Comparison of ENCODE assay signal across 8 mouse cellular contexts in the genomic region with DNA sequence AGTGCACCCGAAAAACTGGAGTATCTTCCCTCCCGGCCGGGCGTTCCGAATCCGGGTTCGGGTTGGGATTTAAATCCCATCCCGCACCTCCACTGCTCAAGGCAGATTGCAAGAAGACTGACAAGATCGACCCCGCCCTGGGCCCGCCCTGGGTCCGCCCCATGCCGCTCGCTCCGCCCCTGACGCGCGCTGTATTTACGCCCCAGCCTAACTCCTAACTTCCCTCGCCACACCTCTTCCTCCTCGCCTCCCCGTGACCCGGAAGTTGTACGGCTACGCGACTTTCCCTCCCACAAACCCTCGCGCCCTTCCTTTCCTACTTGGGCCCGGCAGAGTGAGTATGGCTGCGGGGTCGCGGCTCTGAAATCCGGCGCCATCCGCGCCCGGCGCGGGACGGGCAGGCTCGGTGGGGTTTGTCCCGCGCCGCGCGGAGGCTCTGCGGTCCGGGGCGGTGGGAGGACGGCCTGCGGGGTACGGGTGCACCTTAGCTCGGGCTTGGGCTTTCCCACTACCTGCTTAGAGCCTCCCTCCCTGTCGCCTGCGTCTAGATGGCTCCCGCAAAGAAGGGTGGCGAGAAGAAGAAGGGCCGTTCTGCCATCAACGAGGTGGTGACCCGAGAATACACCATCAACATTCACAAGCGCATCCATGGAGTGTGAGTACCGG. TPM values are rescaled to one million over a fixed set of nuclear protein-coding genes. Genes with fewer than 3 reads are reported as not detected.
DNase-seq lines count a peak whose midpoint lies in the region; ATAC-seq and TF ChIP-seq lines count a peak whose summit lies in the region.

A gene (plus strand): TSS at position 242 of the 666 bp plus-strand sequence.

- peaks cover 37% of the 10 kb centered on the region for H3K4me1 ChIP-seq in erythroblast, embryonic 14.5 days (ENCODE audit: control insufficient read depth)
- peaks cover 9% of the 10 kb centered on the region for H3K4me1 ChIP-seq in heart, embryonic 11.5 days (ENCODE audit: control insufficient read depth, insufficient read depth, low read length)
- peaks cover 17% of the 10 kb centered on the region for H3K4me1 ChIP-seq in kidney, embryonic 16.5 days (ENCODE audit: insufficient read depth, low read length)
- peaks cover 7% of the 10 kb centered on the region for H3K4me1 ChIP-seq in liver, adult 2 months (ENCODE audit: control insufficient read depth, insufficient read depth, low read length)

- H3K4me3 ChIP-seq in C2C12 (ENCODE audit: insufficient read depth, poor library complexity, severe bottlenecking) (peak within 1 kb of the TSS; percentile 100), myocyte (peak within 1 kb of the TSS; percentile 72)
- peak within 1 kb of the TSS; percentile 70 for H3K4me3 ChIP-seq in erythroblast, embryonic 14.5 days (replicated peaks)
- H3K4me3 ChIP-seq in heart, embryonic 11.5 days (ENCODE audit: low read depth, low read length): peak within 1 kb of the TSS; percentile 94
- peak within 1 kb of the TSS; percentile 100 for H3K4me3 ChIP-seq in kidney, embryonic 16.5 days (ENCODE audit: low read length)
- peak within 1 kb of the TSS; percentile 83 for H3K4me3 ChIP-seq in liver, adult 2 months (ENCODE audit: insufficient read depth, low read depth, low read length)

- ATAC-seq in heart, embryonic 11.5 days (replicated peaks; ENCODE audit: insufficient number of reproducible peaks, low FRiP score, low TSS enrichment): peak; percentile 99
- peak; percentile 99 for ATAC-seq in kidney, embryonic 16.5 days (ENCODE audit: low FRiP score, low TSS enrichment)

- peak within 1 kb of the TSS; percentile 100 for H3K9ac ChIP-seq in heart, embryonic 11.5 days (ENCODE audit: low read depth, low read length)
- H3K9ac ChIP-seq in kidney, embryonic 16.5 days (replicated peaks; ENCODE audit: low read length): peak within 1 kb of the TSS; percentile 100
- H3K9ac ChIP-seq in liver, adult 2 months (ENCODE audit: low read depth, low read length): peak within 1 kb of the TSS; percentile 85

- no peaks in the 10 kb centered on the region for H3K9me3 ChIP-seq in erythroblast, embryonic 14.5 days (ENCODE audit: control insufficient read depth, low read length)
- H3K9me3 ChIP-seq in heart, embryonic 11.5 days (replicated peaks; ENCODE audit: control insufficient read depth, low read length): no peaks in the 10 kb centered on the region
- H3K9me3 ChIP-seq in kidney, embryonic 16.5 days (ENCODE audit: low read length): no peaks in the 10 kb centered on the region

- H3K79me2 ChIP-seq in C2C12 (ENCODE audit: control insufficient read depth, insufficient read depth) (peaks cover 48% of the 10 kb centered on the region), myocyte (ENCODE audit: control insufficient read depth, insufficient read depth) (peaks cover 28% of the 10 kb centered on the region)
- H3K79me2 ChIP-seq in liver, adult 2 months (ENCODE audit: control insufficient read depth, insufficient read depth, low read length): peaks cover 15% of the 10 kb centered on the region; the same call in 1 of the 2 replicates

- peak; percentile 99 for DNase-seq in brain, embryonic 14.5 days (ENCODE audit: low read depth)
- DNase-seq in liver, adult 2 months (ENCODE audit: extremely low read depth, low read depth, low spot score): peak; percentile 88
- peak; percentile 96 for DNase-seq in splenic B cell, adult 2 months (ENCODE audit: low read depth, low spot score)

- peak within 1 kb of the TSS; percentile 92 for H3K4me2 ChIP-seq in heart, embryonic 11.5 days
- H3K4me2 ChIP-seq in kidney, embryonic 16.5 days (replicated peaks; ENCODE audit: low read depth, low read length): peak within 1 kb of the TSS; percentile 85
- peak within 1 kb of the TSS; percentile 96 for H3K4me2 ChIP-seq in myocyte (ENCODE audit: low read depth)

- H3K36me3 ChIP-seq in C2C12 (ENCODE audit: control insufficient read depth, insufficient read depth): peaks cover 45% of the 10 kb centered on the region
- H3K36me3 ChIP-seq in erythroblast, embryonic 14.5 days (ENCODE audit: control insufficient read depth): peaks cover 39% of the 10 kb centered on the region
- peaks cover 16% of the 10 kb centered on the region for H3K36me3 ChIP-seq in heart, embryonic 11.5 days (ENCODE audit: control insufficient read depth, insufficient read depth, low read length)
- H3K36me3 ChIP-seq in kidney, embryonic 16.5 days (ENCODE audit: insufficient read depth, low read length): peaks cover 37% of the 10 kb centered on the region
- peaks cover 36% of the 10 kb centered on the region for H3K36me3 ChIP-seq in liver, adult 2 months (ENCODE audit: control insufficient read depth, insufficient read depth, low read length)
- peaks cover 27% of the 10 kb centered on the region for H3K36me3 ChIP-seq in myocyte (ENCODE audit: control insufficient read depth, insufficient read depth)
- H3K36me3 ChIP-seq in splenic B cell, adult 2 months (ENCODE audit: control insufficient read depth, insufficient read depth, low read length, poor library complexity, severe bottlenecking): peaks cover 7% of the 10 kb centered on the region; the same call in 1 of the 2 replicates

- WGBS in heart, embryonic 11.5 days (ENCODE audit: insufficient replicate concordance): under 1% methylated on average over 62 of the region's 62 CpGs
- WGBS in kidney, embryonic 16.5 days: under 1% methylated on average over 59 of the region's 62 CpGs
- WGBS in liver, adult 2 months: under 1% methylated on average over 62 of the region's 62 CpGs

- H3ac ChIP-seq in C2C12 (ENCODE audit: control insufficient read depth, insufficient read length, low read depth): peak within 1 kb of the TSS; percentile 100
- H3ac ChIP-seq in myocyte (ENCODE audit: control insufficient read depth, insufficient read length): peak within 1 kb of the TSS; percentile 19

- peak; percentile 72 for TF ChIP-seq POLR2A in brain, embryonic 14.5 days (IDR thresholded peaks at IDR 0.05; ENCODE audit: borderline replicate concordance, extremely low read depth, insufficient read depth, insufficient read length, poor library complexity, severe bottlenecking)
- TF ChIP-seq POLR2A in liver, adult 2 months (IDR thresholded peaks at IDR 0.05; ENCODE audit: extremely low read depth, insufficient read depth, low read length): peak; percentile 65; the same call in 1 of the 2 replicates
- peak; percentile 65 for TF ChIP-seq POLR2A in myocyte (IDR thresholded peaks at IDR 0.05; ENCODE audit: insufficient read length, low read depth)

- H3K27ac ChIP-seq in heart, embryonic 11.5 days (ENCODE audit: low read depth, low read length): peak within 1 kb of the TSS; percentile 90
- H3K27ac ChIP-seq in kidney, embryonic 16.5 days (ENCODE audit: low read length): peak within 1 kb of the TSS; percentile 90
- H3K27ac ChIP-seq in liver, adult 2 months (replicated peaks; ENCODE audit: insufficient read depth, low read depth, low read length): peak within 1 kb of the TSS; percentile 63

- H3K27me3 ChIP-seq in C2C12 (ENCODE audit: control insufficient read depth, insufficient read depth, insufficient read length): no peaks in the 10 kb centered on the region
- peaks cover 7% of the 10 kb centered on the region for H3K27me3 ChIP-seq in erythroblast, embryonic 14.5 days (ENCODE audit: control insufficient read depth)
- no peaks in the 10 kb centered on the region for H3K27me3 ChIP-seq in heart, embryonic 11.5 days (ENCODE audit: control insufficient read depth, insufficient read depth, low read length)
- H3K27me3 ChIP-seq in kidney, embryonic 16.5 days (ENCODE audit: insufficient read depth, low read length): no peaks in the 10 kb centered on the region
- H3K27me3 ChIP-seq in liver, adult 2 months (ENCODE audit: control insufficient read depth, insufficient read depth, low read length): no peaks in the 10 kb centered on the region
- no peaks in the 10 kb centered on the region for H3K27me3 ChIP-seq in myocyte (ENCODE audit: control insufficient read depth, insufficient read depth, insufficient read length)
- H3K27me3 ChIP-seq in splenic B cell, adult 2 months (ENCODE audit: control insufficient read depth, insufficient read depth, low read length, poor library complexity, severe bottlenecking): peaks cover 2% of the 10 kb centered on the region; the same call in 1 of the 2 replicates

- no peak for TF ChIP-seq CTCF in C2C12 (IDR thresholded peaks at IDR 0.05; ENCODE audit: control insufficient read depth, insufficient read depth, insufficient read length)
- no peak for TF ChIP-seq CTCF in brain, embryonic 14.5 days (IDR thresholded peaks at IDR 0.05; ENCODE audit: borderline replicate concordance, extremely low read depth, insufficient read depth, insufficient read length)
- no peak for TF ChIP-seq CTCF in liver, adult 2 months (IDR thresholded peaks at IDR 0.05; ENCODE audit: low read depth, low read length)

- H3K79me3 ChIP-seq in C2C12 (ENCODE audit: low read depth): peaks cover 29% of the 10 kb centered on the region

TF ChIP-seq in C2C12, 6 proteins besides CTCF, POLR2A, EP300 and RAD21:
- no peak for TF ChIP-seq CEBPB (IDR thresholded peaks at IDR 0.05; ENCODE audit: low read depth)
- TF ChIP-seq USF1 (IDR thresholded peaks at IDR 0.05; ENCODE audit: low read depth): peak; percentile 58

TF ChIP-seq in myocyte, 11 proteins besides CTCF, POLR2A, EP300 and RAD21:
- TF ChIP-seq TCF12 (IDR thresholded peaks at IDR 0.05; ENCODE audit: insufficient read depth, poor library complexity, severe bottlenecking): no peak
- TF ChIP-seq USF1 (IDR thresholded peaks at IDR 0.05; ENCODE audit: low read depth): peak; percentile 56

RNA-seq across cellular contexts. Expression of the gene that starts here (rescaled TPM):
- polyA plus RNA-seq in C2C12 (2012; fragmentation: generic; extraction: Trizol): 1,915 TPM
- 1,108 and 1,128 TPM in 2 replicates for polyA plus RNA-seq in brain, embryonic 14.5 days (2012; rRNA removed)
- polyA plus RNA-seq in erythroblast, embryonic 14.5 days (2012): 18.9 and 23.5 TPM in 2 replicates
- polyA plus RNA-seq in heart, embryonic 11.5 days (2014; fragmentation: Nextera tagmentation; extraction: Ambion mirVana): 408 and 438 TPM in 2 replicates
- polyA plus RNA-seq in kidney, embryonic 16.5 days (2015; fragmentation: Nextera tagmentation; extraction: Ambion mirVana): 464 and 479 TPM in 2 replicates
- 300 and 318 TPM in 2 replicates for total RNA-seq in liver, adult 2 months (2014; rRNA removed)
- polyA plus RNA-seq in liver, adult 2 months (2012; rRNA removed): 65.9 and 68.8 TPM in 2 replicates
- 1,627 TPM for polyA plus RNA-seq in myocyte (2012; fragmentation: generic; extraction: Trizol)

Comparison
In these comparisons a context has a peak if more than half of its experiments do, and no peak if none do; other contexts are left out.
1. Peak in every context shown above with its lines: DNase-seq, ATAC-seq, H3K4me3 ChIP-seq and H3K27ac ChIP-seq.